Mouse (Mus musculus) midbrain, embryonic 14.5 days (tissue): Measurements from ENCODE around the gene Zdhhc1. TPM values are rescaled to one million over a fixed set of nuclear protein-coding genes. Genes with fewer than 3 reads are reported as not detected.

Experiments used
- ATAC-seq: fragments of 200-750 bp; cut with Nextera tagmentation; 2 replicates; pipeline ENCODE4 v1.8.0; 2017; ENCODE audit warnings: moderate number of reproducible peaks, moderate library complexity; ENCODE audit not compliant: low FRiP score, low TSS enrichment
- DNase-seq: peaks from one replicate; pipeline ENCODE4 v3.0.0-alpha.2; 2015
- H3K27ac ChIP-seq: fragments of 300-500 bp; sonication (generic); replicated peaks from 2 replicates; pipeline ENCODE4 v1.5.1; 2014; ENCODE audit warnings: mild to moderate bottlenecking, low read depth, low read length, moderate library complexity
- H3K27me3 ChIP-seq: fragments of 300-500 bp; sonication (generic); 2 replicates; pipeline ENCODE4 v1.6.1; 2014; ENCODE audit warnings: low read length, control low read depth, mixed read lengths; ENCODE audit not compliant: control insufficient read depth, insufficient read depth
- H3K36me3 ChIP-seq: fragments of 300-500 bp; sonication (generic); 2 replicates; pipeline ENCODE4 v1.6.1; 2014; ENCODE audit warnings: low read length, control low read depth; ENCODE audit not compliant: control insufficient read depth, insufficient read depth
- H3K4me1 ChIP-seq: fragments of 300-500 bp; sonication (generic); 2 replicates; pipeline ENCODE4 v1.6.1; 2014; ENCODE audit warnings: mild to moderate bottlenecking, antibody characterized with exemption, low read length, control low read depth; ENCODE audit not compliant: control insufficient read depth, insufficient read depth
- H3K4me2 ChIP-seq: fragments of 300-500 bp; sonication (generic); 2 replicates; pipeline ENCODE4 v1.6.1; 2014; ENCODE audit warnings: mild to moderate bottlenecking, low read length, moderate library complexity
- H3K4me3 ChIP-seq: fragments of 300-500 bp; sonication (generic); replicated peaks from 2 replicates; pipeline ENCODE4 v1.5.1; 2014; ENCODE audit warnings: low read depth, low read length
- H3K9ac ChIP-seq: fragments of 300-500 bp; sonication (generic); replicated peaks from 2 replicates; pipeline ENCODE4 v1.6.1; 2014; ENCODE audit warnings: mild to moderate bottlenecking, low read length, moderate library complexity
- H3K9me3 ChIP-seq: fragments of 300-500 bp; sonication (generic); 2 replicates; pipeline ENCODE4 v1.6.1; 2016; ENCODE audit warnings: low read length, control low read depth, mixed read lengths; ENCODE audit not compliant: control insufficient read depth
- WGBS: fragments of 180-500 bp; shearing (Covaris S2); extraction: QIAGEN DNeasy Blood & Tissue Kit; methylation state at CpG from one replicate; pipeline ENCODE4 v1.1.7; 2014; 5-methylcytosine and 5-hydroxymethylcytosine counted together
- polyA plus RNA-seq: library from polyadenylated mRNA; unstranded; fragments of >200 nt; fragmentation: Nextera tagmentation; extraction: Ambion mirVana; gene quantifications from 2 replicates; pipeline ENCODE4 v1.2.1, GENCODE M21; 2014

The Zdhhc1 gene
- polyA plus RNA-seq, 1 experiment from 2014 or later, result 25.2 TPM

- H3K27ac ChIP-seq, result no peak overlapping the region
- no peak overlapping the region for H3K4me3 ChIP-seq
- H3K9ac ChIP-seq, result no peak overlapping the region
- no peaks in the 10 kb centered on the region for H3K27me3 ChIP-seq
- H3K4me1 ChIP-seq, result peaks cover 19% of the 10 kb centered on the region
- DNase-seq (no peak), ATAC-seq (no peak)
- 87% methylated on average over 3 of the region's 3 CpGs for WGBS
- H3K9me3 ChIP-seq, result no peaks in the 10 kb centered on the region
- H3K4me2 ChIP-seq, result no peak overlapping the region
- H3K36me3 ChIP-seq, result peaks cover 8% of the 10 kb centered on the region; the same call in 1 of the 2 replicates
Measured at GRCm38 (mm10) chr8:105477792-105478191, 18.9 kb downstream of the Zdhhc1 start.

DNA sequence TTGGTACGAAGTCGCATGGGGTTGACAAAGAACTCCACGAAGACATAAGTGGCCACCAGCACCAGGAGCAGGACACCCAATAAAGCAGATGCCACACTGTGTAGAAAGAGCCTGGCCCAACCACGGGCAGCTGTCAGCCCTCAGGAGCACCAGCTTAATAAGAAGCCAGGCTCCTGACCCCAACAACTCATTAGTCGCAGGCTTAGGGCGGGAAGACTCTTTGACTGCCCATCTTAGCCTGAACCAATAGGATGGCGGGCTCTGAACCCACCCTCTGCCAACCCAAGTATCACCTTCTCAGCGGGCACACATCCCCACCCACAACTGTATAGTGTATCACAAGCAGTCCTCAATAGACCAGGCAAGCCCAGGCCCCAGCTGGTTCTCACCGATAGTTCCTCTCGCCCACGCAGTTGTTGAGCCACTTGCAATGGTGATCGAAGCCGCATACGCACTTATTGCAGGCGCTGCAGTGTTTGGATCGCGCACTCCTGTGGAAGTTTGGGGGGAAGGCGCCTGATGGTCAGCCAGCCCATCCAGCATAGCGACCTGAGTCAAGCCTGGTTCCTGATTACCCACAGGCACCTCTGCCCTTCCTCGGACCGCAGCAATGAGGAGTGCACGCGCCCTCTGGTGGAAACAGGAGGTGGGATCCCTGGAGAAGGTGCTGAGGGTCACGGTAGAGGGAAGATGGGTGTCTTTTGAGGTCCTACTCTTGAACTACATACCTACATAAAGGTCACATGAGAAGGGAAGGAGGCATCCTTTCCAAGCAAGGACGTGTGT is 19.9 kb downstream of the Zdhhc1 start:
- Histone ChIP-seq H3K27ac (no peak overlapping the region), H3K4me3 (no peak overlapping the region), H3K4me1 (peaks cover 19% of the 10 kb centered on the region), H3K4me2 (no peak overlapping the region), H3K9ac (no peak overlapping the region), H3K9me3 (no peaks in the 10 kb centered on the region), H3K27me3 (no peaks in the 10 kb centered on the region), H3K36me3 (peaks cover 8% of the 10 kb centered on the region; the same call in 1 of the 2 replicates)
- 44% methylated on average over 25 of the region's 25 CpGs for WGBS
- peak; percentile 59; the same call in 1 of the 2 replicates for ATAC-seq
- peak; percentile 75 for DNase-seq

- H3K27ac ChIP-seq, result no peak overlapping the region
- ATAC-seq, result no peak
- WGBS, result 93% methylated on average over 7 of the region's 7 CpGs
Measured at GRCm38 (mm10) chr8:105476161-105476560, 20.5 kb downstream of the Zdhhc1 start.

GRCm38 (mm10) chr8:105475742-105476141 is 21.0 kb downstream of the Zdhhc1 start:
- no peak overlapping the region for H3K4me2 ChIP-seq
- ATAC-seq (no peak), DNase-seq (no peak)
- H3K27me3 ChIP-seq, result no peaks in the 10 kb centered on the region
- no peak overlapping the region for H3K4me3 ChIP-seq
- 93% methylated on average over 8 of the region's 8 CpGs for WGBS
- peaks cover 8% of the 10 kb centered on the region; the same call in 1 of the 2 replicates for H3K36me3 ChIP-seq
- no peak overlapping the region for H3K9ac ChIP-seq
- peaks cover 20% of the 10 kb centered on the region for H3K4me1 ChIP-seq
- H3K9me3 ChIP-seq, result no peaks in the 10 kb centered on the region
- H3K27ac ChIP-seq, result no peak overlapping the region

More at GRCm38 (mm10) chr8:105476161-105476560, 20.5 kb downstream of the Zdhhc1 start:
- H3K9me3 ChIP-seq, result no peaks in the 10 kb centered on the region
- peaks cover 19% of the 10 kb centered on the region for H3K4me1 ChIP-seq
- H3K4me3 ChIP-seq, result no peak overlapping the region
- no peak overlapping the region for H3K4me2 ChIP-seq
- peaks cover 8% of the 10 kb centered on the region; the same call in 1 of the 2 replicates for H3K36me3 ChIP-seq
- no peak for DNase-seq
- no peaks in the 10 kb centered on the region for H3K27me3 ChIP-seq
- no peak overlapping the region for H3K9ac ChIP-seq

- H3K4me3 ChIP-seq, result no peak overlapping the region
- H3K36me3 ChIP-seq, result peaks cover 8% of the 10 kb centered on the region; the same call in 1 of the 2 replicates
- H3K4me1 ChIP-seq, result peaks cover 25% of the 10 kb centered on the region
- ATAC-seq (no peak), DNase-seq (no peak)
- no peaks in the 10 kb centered on the region for H3K27me3 ChIP-seq
- H3K4me2 ChIP-seq, result no peak overlapping the region
- no peak overlapping the region; the same call in 1 of the 2 replicates for H3K9ac ChIP-seq
- 30% methylated on average over 4 of the region's 4 CpGs for WGBS
- no peak overlapping the region for H3K27ac ChIP-seq
- no peaks in the 10 kb centered on the region for H3K9me3 ChIP-seq
Measured at GRCm38 (mm10) chr8:105475254-105475653, 21.4 kb downstream of the Zdhhc1 start.

GRCm38 (mm10) chr8:105474680-105475079 is 22.0 kb downstream of the Zdhhc1 start:
- peaks cover 8% of the 10 kb centered on the region; the same call in 1 of the 2 replicates for H3K36me3 ChIP-seq
- H3K4me2 ChIP-seq, result peak overlapping the region; percentile 27
- H3K4me3 ChIP-seq, result no peak overlapping the region
- 41% methylated on average over 5 of the region's 5 CpGs for WGBS
- H3K4me1 ChIP-seq, result peaks cover 31% of the 10 kb centered on the region
- H3K27me3 ChIP-seq, result no peaks in the 10 kb centered on the region
- 0 out of 2 replicates have a peak overlapping the region, but pooled peaks have one; percentile 8 for H3K27ac ChIP-seq
- no peaks in the 10 kb centered on the region for H3K9me3 ChIP-seq
- ATAC-seq (no peak), DNase-seq (no peak)
- H3K9ac ChIP-seq, result peak overlapping the region; percentile 20; the same call in 1 of the 2 replicates

- no peak overlapping the region for H3K4me3 ChIP-seq
- H3K27me3 ChIP-seq, result no peaks in the 10 kb centered on the region
- peak overlapping the region; percentile 27 for H3K4me2 ChIP-seq
- whole genome bisulfite sequencing, result 28% methylated on average over 17 of the region's 17 CpGs
- ATAC-seq (no peak), DNase-seq (peak; percentile 82)
- peak overlapping the region; percentile 45; the same call in 1 of the 2 replicates for H3K27ac ChIP-seq
- peaks cover 37% of the 10 kb centered on the region for H3K4me1 ChIP-seq
- H3K9ac ChIP-seq, result 0 out of 2 replicates have a peak overlapping the region, but pooled peaks have one; percentile 36
- H3K9me3 ChIP-seq, result no peaks in the 10 kb centered on the region
- peaks cover 7% of the 10 kb centered on the region; the same call in 1 of the 2 replicates for H3K36me3 ChIP-seq
Measured at GRCm38 (mm10) chr8:105473816-105474606, 22.7 kb downstream of the Zdhhc1 start.

DNA sequence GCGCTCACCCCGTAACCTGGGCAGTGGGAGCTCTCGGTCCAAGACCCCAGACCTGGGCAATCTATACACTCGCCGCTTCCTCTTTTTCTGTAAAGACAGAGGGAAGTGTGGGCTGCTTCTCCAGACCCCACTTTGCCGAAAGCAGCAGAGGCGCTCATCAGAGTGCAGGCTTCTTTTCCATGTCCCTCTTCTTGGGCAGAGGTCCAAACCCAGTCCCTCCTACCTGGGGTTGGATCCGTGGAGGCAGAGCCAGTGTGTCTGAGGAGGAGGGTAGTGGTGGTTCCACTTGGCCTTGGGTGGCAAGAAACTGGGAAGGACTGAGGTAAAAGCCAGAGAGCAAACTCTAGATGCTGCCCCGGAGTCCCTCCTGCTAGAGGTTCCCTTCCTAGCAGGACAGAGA is 23.7 kb downstream of the Zdhhc1 start:
- 50% methylated on average over 9 of the region's 9 CpGs for WGBS
- Histone ChIP-seq H3K4me3 (no peak overlapping the region), H3K9ac (no peak overlapping the region), H3K27me3 (no peaks in the 10 kb centered on the region), H3K9me3 (no peaks in the 10 kb centered on the region), H3K27ac (no peak overlapping the region), H3K4me2 (no peak overlapping the region), H3K4me1 (peaks cover 39% of the 10 kb centered on the region), H3K36me3 (peaks cover 5% of the 10 kb centered on the region; the same call in 1 of the 2 replicates)
- no peak for ATAC-seq
- no peak for DNase-seq
